Mouse (Mus musculus) heart, adult 2 months (tissue): ENCODE data around the gene Marc1. TPM values are rescaled to one million over a fixed set of nuclear protein-coding genes. Genes with fewer than 3 reads are reported as not detected.

Experiments
- DNase-seq, 2 experiments: peaks; one replicate each; pipeline ENCODE4 v3.0.0; 2021
- H3K27ac ChIP-seq: fragments of 200-600 bp; 2 replicates; pipeline ENCODE4 v1.8.1; 2022
- H3K27me3 ChIP-seq: fragments of 200-500 bp; 2 replicates; pipeline ENCODE4 v1.6.1; 2012; ENCODE audit warnings: mild to moderate bottlenecking, low read length, inconsistent platforms, mixed read lengths; ENCODE audit not compliant: control insufficient read depth, insufficient read depth
- H3K36me3 ChIP-seq: fragments of 200-500 bp; 2 replicates; pipeline ENCODE4 v1.6.1; 2012; ENCODE audit warnings: low read length, inconsistent platforms; ENCODE audit not compliant: control insufficient read depth, insufficient read depth
- H3K4me1 ChIP-seq: fragments of 200-500 bp; 2 replicates; pipeline ENCODE4 v1.6.1; 2011; ENCODE audit warnings: low read length; ENCODE audit not compliant: control insufficient read depth, insufficient read depth
- H3K4me3 ChIP-seq: fragments of 200-600 bp; 2 replicates; pipeline ENCODE4 v1.8.1; 2022
- H3K79me2 ChIP-seq: fragments of 200-500 bp; replicated peaks from 2 replicates; pipeline ENCODE4 v1.6.1; 2012; ENCODE audit warnings: mild to moderate bottlenecking, inconsistent platforms, low read length, moderate library complexity, mixed read lengths; ENCODE audit not compliant: control insufficient read depth, insufficient read depth
- H3K9ac ChIP-seq: fragments of 200-500 bp; 2 replicates; pipeline ENCODE4 v1.6.1; 2012; ENCODE audit warnings: low read depth, mild to moderate bottlenecking, control low read depth, inconsistent platforms, low read length, mixed read lengths
- CTCF ChIP-seq: fragments of 200-600 bp; IDR thresholded peaks from 2 replicates; pipeline ENCODE4 v1.8.1; 2022; ENCODE audit warnings: antibody characterized with exemption, mild to moderate bottlenecking, moderate library complexity
- EP300 ChIP-seq: fragments of 200-500 bp; IDR thresholded peaks from 2 replicates; pipeline ENCODE4 v1.6.1; 2011; ENCODE audit warnings: low read depth, low read length, control low read depth; ENCODE audit not compliant: insufficient read depth
- POLR2A ChIP-seq: fragments of 200-500 bp; IDR thresholded peaks from 2 replicates; pipeline ENCODE4 v1.6.1; 2011; ENCODE audit warnings: mild to moderate bottlenecking, low read depth, low read length, control low read depth; ENCODE audit not compliant: insufficient read depth
- WGBS: fragments of 180-500 bp; shearing (Covaris S2); methylation state at CpG from one replicate; pipeline ENCODE4 v1.1.7; 2018; 5-methylcytosine and 5-hydroxymethylcytosine counted together
- intact Hi-C: fragments of 180-260 bp; cut with DNase I; formaldehyde crosslinking; loops from one replicate; pipeline ENCODE4 v1.15.1; 2025
- polyA plus RNA-seq: library from polyadenylated mRNA; depleted of rRNA; stranded (reverse); fragments of >200 nt; gene quantifications from 2 replicates; pipeline ENCODE4 v1.2.3, GENCODE M21; 2012
- total RNA-seq, 2 experiments: library from RNA; stranded (reverse); gene quantifications; 2 replicates each; pipeline ENCODE4 v1.2.3; 2021

Marc1 gene
- total and polyA plus RNA-seq, 3 experiments: 0.20 TPM; not detected in 2

- intact Hi-C loops: no loop called here
- Histone ChIP-seq H3K27me3 (no peaks in the 10 kb centered on the region), H3K79me2 (no peaks in the 10 kb centered on the region), H3K27ac (no peak overlapping the region), H3K4me3 (no peak overlapping the region), H3K9ac (no peak overlapping the region), H3K4me1 (no peaks in the 10 kb centered on the region), H3K36me3 (no peaks in the 10 kb centered on the region)
- peak; percentile 27; the same call in 1 of the 2 replicates for TF ChIP-seq CTCF
- TF ChIP-seq EP300: no peak
- WGBS: 35% methylated on average over 22 of the region's 22 CpGs
- no peak for DNase-seq
These were observed 33.9 kb downstream of the Marc1 start for GRCm38 (mm10) chr1:184777061-184777795.

- DNase-seq: no peak
- TF ChIP-seq CTCF (no peak), EP300 (no peak), POLR2A (no peak)
- Histone ChIP-seq H3K27me3 (no peaks in the 10 kb centered on the region), H3K36me3 (no peaks in the 10 kb centered on the region), H3K4me1 (peaks cover 4% of the 10 kb centered on the region), H3K4me3 (no peak overlapping the region), H3K27ac (no peak overlapping the region), H3K9ac (no peak overlapping the region), H3K79me2 (no peaks in the 10 kb centered on the region)
- WGBS: 68% methylated on average over 9 of the region's 9 CpGs
- intact Hi-C loops: no loop called here
These were observed 35.8 kb downstream of the Marc1 start for GRCm38 (mm10) chr1:184775289-184775688.

- TF ChIP-seq CTCF (0 out of 2 replicates have a peak, but pooled peaks have one; percentile 4), POLR2A (no peak), EP300 (no peak)
- Histone ChIP-seq H3K79me2 (no peaks in the 10 kb centered on the region), H3K4me3 (no peak overlapping the region), H3K27ac (no peak overlapping the region), H3K9ac (no peak overlapping the region), H3K27me3 (no peaks in the 10 kb centered on the region), H3K36me3 (no peaks in the 10 kb centered on the region), H3K4me1 (peaks cover 4% of the 10 kb centered on the region)
- 17% methylated on average over 9 of the region's 9 CpGs for WGBS
- intact Hi-C loops: loop anchor here (1.0 to 2.0 kb wide), 4 partner anchors 19 to 506 kb away; no protein-coding TSS in a partner anchor
- DNase-seq: no peak
These were observed 39.2 kb downstream of the Marc1 start for GRCm38 (mm10) chr1:184771891-184772249.

GRCm38 (mm10) chr1:184771202-184771890, 39.8 kb downstream of the Marc1 start:
- H3K9ac ChIP-seq: peak overlapping the region; percentile 14; the same call in 1 of the 2 replicates
- H3K27ac ChIP-seq: peak overlapping the region; percentile 61

GRCm38 (mm10) chr1:184763866-184764265, 47.2 kb downstream of the Marc1 start:
- Histone ChIP-seq H3K79me2 (no peaks in the 10 kb centered on the region), H3K36me3 (no peaks in the 10 kb centered on the region), H3K4me3 (no peak overlapping the region), H3K9ac (no peak overlapping the region), H3K27ac (no peak overlapping the region), H3K4me1 (no peaks in the 10 kb centered on the region), H3K27me3 (no peaks in the 10 kb centered on the region)
- TF ChIP-seq POLR2A: no peak
- no peak for TF ChIP-seq EP300
- TF ChIP-seq CTCF: no peak
- intact Hi-C loops: no loop called here
- no peak for DNase-seq
- 51% methylated on average over 3 of the region's 3 CpGs for WGBS

More at GRCm38 (mm10) chr1:184771202-184771890, 39.8 kb downstream of the Marc1 start:
- WGBS: 7% methylated on average over 18 of the region's 18 CpGs
- intact Hi-C loops: loop anchor here (1.0 to 2.0 kb wide), 4 partner anchors 19 to 505 kb away; no protein-coding TSS in a partner anchor
- Histone ChIP-seq H3K4me1 (peaks cover 4% of the 10 kb centered on the region), H3K36me3 (no peaks in the 10 kb centered on the region), H3K4me3 (peak overlapping the region; percentile 17; the same call in 1 of the 2 replicates), H3K27me3 (no peaks in the 10 kb centered on the region), H3K79me2 (no peaks in the 10 kb centered on the region)
- DNase-seq: peak; percentile 78 to 89
- TF ChIP-seq POLR2A (no peak), CTCF (peak; percentile 95), EP300 (0 out of 2 replicates have a peak, but pooled peaks have one; percentile 50)

- Histone ChIP-seq H3K27ac (no peak overlapping the region), H3K4me3 (no peak overlapping the region), H3K9ac (no peak overlapping the region), H3K4me1 (no peaks in the 10 kb centered on the region), H3K79me2 (no peaks in the 10 kb centered on the region), H3K27me3 (no peaks in the 10 kb centered on the region), H3K36me3 (no peaks in the 10 kb centered on the region)
- TF ChIP-seq POLR2A: no peak
- no peak for TF ChIP-seq CTCF
- TF ChIP-seq EP300: no peak
- WGBS: 64% methylated on average over 5 of the region's 5 CpGs
- intact Hi-C loops: no loop called here
- DNase-seq: no peak
These were observed 48.2 kb downstream of the Marc1 start for GRCm38 (mm10) chr1:184762941-184763340.
